Mouse (Mus musculus): ENCODE measurements around the gene Pnn.

GRCm38 (mm10) chr12:59074052-59074451 is 7.4 kb downstream of the Pnn start:
- no peak for TF ChIP-seq CTCF (IDR thresholded peaks at IDR 0.05; ENCODE audit: borderline replicate concordance, control insufficient read depth, extremely low read depth, insufficient read depth, low read length, poor library complexity)
- no peak for TF ChIP-seq POLR2A (IDR thresholded peaks at IDR 0.05; ENCODE audit: control insufficient read depth, extremely low read depth, insufficient read depth, low read length, poor library complexity)
